Mouse (Mus musculus) gastrocnemius, adult 2 months (tissue): Measurements from ENCODE around the gene Gas6. TPM values are rescaled to one million over a fixed set of nuclear protein-coding genes. Genes with fewer than 3 reads are reported as not detected.

Source experiments
- DNase-seq: peaks from one replicate; pipeline ENCODE4 v3.0.0; 2022
- H3K27ac ChIP-seq: fragments of 200-600 bp; 2 replicates; pipeline ENCODE4 v1.8.1; 2022; ENCODE audit warnings: mild to moderate bottlenecking
- H3K4me3 ChIP-seq: fragments of 200-600 bp; 2 replicates; pipeline ENCODE4 v1.8.1; 2022; ENCODE audit warnings: mild to moderate bottlenecking, moderate library complexity
- CTCF ChIP-seq: fragments of 200-600 bp; IDR thresholded peaks from 2 replicates; pipeline ENCODE4 v1.8.1; 2022; ENCODE audit warnings: antibody characterized with exemption, mild to moderate bottlenecking, moderate library complexity
- intact Hi-C: fragments of 180-260 bp; cut with DNase I; formaldehyde crosslinking; loops from one replicate; pipeline ENCODE4 v1.15.1; 2025
- total RNA-seq, 2 experiments: library from RNA; stranded (reverse); gene quantifications; 2 replicates each; pipeline ENCODE4 v1.2.3; 2021

The Gas6 gene
- total RNA-seq, 2 experiments from 2014 or later = 63.4 to 87.3 TPM

DNA sequence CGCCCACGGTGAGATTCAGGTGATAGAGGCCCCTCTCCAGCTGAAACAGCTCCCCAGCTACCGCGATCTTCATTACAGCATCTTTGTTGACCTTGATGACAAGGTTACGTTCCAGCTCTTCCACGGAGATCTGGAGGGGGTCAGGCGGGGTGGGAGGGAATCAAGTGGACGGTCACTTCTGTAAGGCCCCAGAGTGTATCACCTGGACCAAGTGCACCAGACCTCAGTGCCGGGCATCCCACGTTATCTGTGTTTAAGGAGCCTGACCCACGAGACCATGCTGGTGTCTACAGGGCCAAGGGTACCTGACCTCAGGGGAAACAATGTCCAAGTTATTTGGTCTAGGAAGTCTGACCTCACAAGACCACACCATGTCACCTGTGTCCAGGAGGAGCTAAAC lies 22.8 kb downstream of the Gas6 start:
- intact Hi-C loops = no loop called here
- no peak overlapping the region for H3K4me3 ChIP-seq
- DNase-seq = no peak
- peak overlapping the region; percentile 89; the same call in 1 of the 2 replicates for H3K27ac ChIP-seq
- no peak for TF ChIP-seq CTCF

DNA sequence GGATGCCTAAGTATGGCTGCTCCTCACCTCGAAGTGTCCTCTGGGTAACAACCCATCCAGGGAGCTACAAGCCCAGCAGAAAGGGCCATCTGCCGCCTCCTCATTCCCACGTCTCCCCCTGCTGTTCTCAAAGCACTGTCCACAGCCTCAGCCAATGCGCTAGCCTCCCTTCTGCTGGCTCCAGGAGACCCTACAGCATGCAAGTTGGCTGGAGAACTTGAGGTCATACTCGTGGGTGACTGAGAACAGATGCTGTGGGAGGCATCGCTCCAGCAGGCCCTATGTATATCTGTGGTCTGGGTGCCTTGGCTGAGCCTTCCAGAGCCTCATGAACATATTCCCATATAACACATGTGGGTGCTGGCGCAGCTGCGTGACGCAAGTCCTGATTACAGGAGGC lies 25.6 kb downstream of the Gas6 start:
- no peak for TF ChIP-seq CTCF
- no peak overlapping the region for H3K27ac ChIP-seq
- no peak for DNase-seq
- H3K4me3 ChIP-seq = no peak overlapping the region
- intact Hi-C loops = no loop called here

DNA sequence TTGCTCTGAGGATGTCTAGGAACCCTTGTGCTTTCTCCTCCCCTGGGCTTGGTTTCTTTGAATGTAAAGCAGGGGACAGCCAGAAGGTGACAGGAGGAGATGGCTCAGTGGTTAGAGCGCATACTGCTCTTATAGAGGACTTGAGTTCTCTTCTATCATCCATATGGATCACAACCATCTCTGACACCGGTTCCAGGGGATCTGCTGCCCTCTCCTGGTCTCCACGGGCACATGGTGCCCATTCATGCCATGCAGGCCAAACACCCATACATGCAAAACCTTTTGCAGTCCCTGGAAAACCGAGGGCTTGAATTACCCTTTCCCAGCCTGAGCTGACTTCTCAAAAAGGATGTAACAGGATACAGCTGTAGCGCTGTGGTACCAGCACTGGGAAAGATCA lies 27.3 kb downstream of the Gas6 start:
- intact Hi-C loops = no loop called here
- H3K4me3 ChIP-seq = no peak overlapping the region
- H3K27ac ChIP-seq = no peak overlapping the region
- no peak for DNase-seq
- peak; percentile 60 for TF ChIP-seq CTCF

DNA sequence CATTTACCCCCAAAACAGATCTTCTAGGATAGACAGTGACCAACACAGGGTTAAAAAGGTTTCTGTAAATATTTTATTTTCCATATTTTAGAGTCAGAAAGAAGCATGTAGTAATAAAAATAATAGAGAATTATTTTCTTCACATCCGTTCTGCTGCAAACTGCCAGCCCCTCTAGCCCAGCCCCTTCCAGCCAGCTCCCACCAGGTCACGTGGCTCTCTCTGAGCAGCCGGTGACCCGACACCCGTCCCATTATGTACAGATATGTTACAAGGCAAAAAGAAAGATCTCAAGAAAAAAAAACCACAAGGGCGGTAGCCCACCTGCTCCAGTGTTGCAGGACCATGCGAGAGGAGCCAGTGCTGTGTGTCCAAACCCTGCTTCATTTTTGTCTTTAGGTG lies 29.0 kb downstream of the Gas6 start:
- H3K4me3 ChIP-seq = no peak overlapping the region
- H3K27ac ChIP-seq = no peak overlapping the region
- intact Hi-C loops = no loop called here
- no peak for DNase-seq
- TF ChIP-seq CTCF = no peak

DNA sequence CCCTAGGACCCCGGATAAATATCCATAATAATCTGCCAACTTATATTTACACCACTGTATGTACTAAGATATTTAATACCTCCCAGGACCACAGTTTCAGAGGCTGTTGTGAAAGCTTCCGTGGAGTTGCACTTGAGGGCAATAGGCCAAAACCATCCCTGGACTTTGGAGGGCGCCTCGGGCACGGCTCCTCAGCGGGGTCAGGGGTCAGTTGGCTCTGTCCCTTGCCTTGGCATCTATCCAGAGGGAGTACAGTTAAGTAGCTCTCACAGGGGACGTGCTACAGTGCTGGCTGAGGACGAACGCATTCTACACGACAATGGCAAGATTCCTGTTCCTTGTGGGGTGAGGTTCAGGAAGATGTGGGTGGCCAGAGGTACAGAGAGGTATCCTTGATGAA lies 31.9 kb downstream of the Gas6 start:
- intact Hi-C loops = loop anchor here (1.0 kb wide), 1 partner anchor 50 kb away; no protein-coding TSS in a partner anchor
- peak; percentile 63 for DNase-seq
- H3K27ac ChIP-seq = peak overlapping the region; percentile 46
- no peak overlapping the region for H3K4me3 ChIP-seq
- no peak for TF ChIP-seq CTCF

DNA sequence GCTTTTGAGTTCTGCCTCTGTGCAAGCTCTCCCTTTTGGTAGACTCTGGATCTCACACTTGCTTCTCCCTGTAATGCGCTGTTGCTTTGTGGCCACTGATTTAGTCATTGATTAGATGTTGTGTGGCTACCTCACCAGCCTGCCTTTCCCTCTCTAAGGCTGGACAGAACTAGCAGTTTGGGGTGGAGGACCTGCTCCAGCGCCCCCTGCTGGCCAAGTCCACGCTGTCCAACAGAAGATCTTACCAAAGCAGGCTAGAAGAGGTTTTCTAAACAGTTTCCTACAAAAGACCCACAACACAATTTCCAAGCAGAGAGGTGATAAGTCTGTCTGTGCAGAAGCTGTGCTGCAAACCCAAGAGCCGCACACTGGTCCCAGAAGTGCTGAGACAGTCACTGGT lies 32.4 kb downstream of the Gas6 start:
- H3K27ac ChIP-seq = peak overlapping the region; percentile 46
- no peak overlapping the region for H3K4me3 ChIP-seq
- TF ChIP-seq CTCF = peak; percentile 96
- intact Hi-C loops = loop anchor here (1.0 kb wide), 1 partner anchor 50 kb away; no protein-coding TSS in a partner anchor
- DNase-seq = peak; percentile 86

DNA sequence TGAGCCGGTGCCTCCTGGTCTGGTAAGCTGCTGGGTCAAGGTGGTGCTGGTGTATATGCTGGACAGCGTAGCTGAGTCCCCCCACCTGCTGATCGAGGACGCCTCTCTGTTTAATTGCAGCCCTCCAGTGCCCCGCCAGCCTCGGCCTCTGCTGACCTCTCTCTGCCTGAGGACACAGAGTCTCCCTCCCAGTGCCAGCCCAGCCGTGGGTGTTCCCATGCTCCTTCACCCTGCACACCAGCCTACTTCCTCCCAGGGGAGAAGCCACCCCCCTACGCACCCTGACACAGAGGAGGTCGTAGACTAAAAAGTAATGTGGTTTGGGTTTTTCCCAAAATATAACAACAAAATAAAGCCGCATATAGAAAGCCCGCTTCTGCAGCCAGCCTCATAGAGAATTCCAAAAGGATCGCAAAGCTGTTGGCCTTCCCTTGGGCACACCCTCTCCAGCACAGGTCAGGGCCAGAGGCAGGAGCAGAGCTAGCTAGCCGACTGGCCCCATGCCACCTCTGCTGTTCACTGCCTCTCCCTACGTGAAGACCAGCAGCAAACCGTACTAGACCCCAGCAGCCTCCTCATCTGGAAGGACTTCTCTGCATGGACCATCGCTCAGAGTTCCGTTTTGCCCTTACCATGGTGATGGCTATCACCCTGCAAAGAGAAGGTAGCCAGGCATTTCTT lies 33.1 kb downstream of the Gas6 start:
- intact Hi-C loops = no loop called here
- DNase-seq = no peak
- TF ChIP-seq CTCF = no peak
- H3K27ac ChIP-seq = peak overlapping the region; percentile 46; the same call in 1 of the 2 replicates
- no peak overlapping the region for H3K4me3 ChIP-seq

DNA sequence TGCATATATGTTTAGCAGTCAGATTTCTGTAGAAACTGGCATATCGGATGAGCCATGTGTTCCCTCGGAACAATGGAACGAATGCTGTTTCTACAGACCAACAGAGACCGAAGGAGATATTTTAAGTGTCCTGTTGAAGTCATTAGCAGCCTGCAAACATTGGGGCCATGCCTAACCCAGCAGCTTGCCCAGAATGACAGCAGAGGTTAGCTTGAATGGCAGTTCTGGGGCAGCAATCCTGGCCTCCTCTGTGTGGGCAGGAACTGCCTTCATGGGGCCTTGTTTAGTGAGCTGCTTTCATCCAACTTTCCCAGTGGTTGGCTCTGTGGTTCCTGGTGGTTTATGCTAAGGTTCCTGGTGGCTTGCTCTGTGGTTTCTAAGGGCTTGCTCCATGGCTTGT lies 34.9 kb downstream of the Gas6 start:
- peak overlapping the region; percentile 20 for H3K27ac ChIP-seq
- no peak for TF ChIP-seq CTCF
- no peak overlapping the region for H3K4me3 ChIP-seq
- peak; percentile 57 for DNase-seq
- intact Hi-C loops = no loop called here

DNA sequence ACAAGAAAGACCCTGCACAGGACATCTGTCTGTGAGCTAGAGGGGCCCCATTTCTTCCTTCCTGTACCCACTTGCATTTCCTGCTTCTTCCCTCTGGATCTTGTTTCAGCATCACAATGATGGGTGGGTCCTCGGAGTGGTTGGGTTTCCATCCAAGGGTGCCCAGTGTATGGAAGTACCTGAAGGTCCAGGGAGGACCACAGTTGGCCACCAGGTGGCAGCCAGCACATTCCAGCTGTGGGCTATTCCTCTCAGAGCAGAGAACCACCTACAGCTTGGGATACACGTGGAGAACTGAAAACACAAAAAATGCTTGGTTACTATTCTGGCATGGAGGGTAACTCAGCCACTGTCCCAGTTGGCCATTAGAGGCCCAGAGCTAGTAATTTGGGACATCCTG lies 39.0 kb downstream of the Gas6 start:
- H3K4me3 ChIP-seq = no peak overlapping the region
- H3K27ac ChIP-seq = peak overlapping the region; percentile 38; the same call in 1 of the 2 replicates
- DNase-seq = peak; percentile 80
- peak; percentile 93 for TF ChIP-seq CTCF
- intact Hi-C loops = loop anchor here (1.0 to 2.0 kb wide), 2 partner anchors 93 to 298 kb away; no protein-coding TSS in a partner anchor

DNA sequence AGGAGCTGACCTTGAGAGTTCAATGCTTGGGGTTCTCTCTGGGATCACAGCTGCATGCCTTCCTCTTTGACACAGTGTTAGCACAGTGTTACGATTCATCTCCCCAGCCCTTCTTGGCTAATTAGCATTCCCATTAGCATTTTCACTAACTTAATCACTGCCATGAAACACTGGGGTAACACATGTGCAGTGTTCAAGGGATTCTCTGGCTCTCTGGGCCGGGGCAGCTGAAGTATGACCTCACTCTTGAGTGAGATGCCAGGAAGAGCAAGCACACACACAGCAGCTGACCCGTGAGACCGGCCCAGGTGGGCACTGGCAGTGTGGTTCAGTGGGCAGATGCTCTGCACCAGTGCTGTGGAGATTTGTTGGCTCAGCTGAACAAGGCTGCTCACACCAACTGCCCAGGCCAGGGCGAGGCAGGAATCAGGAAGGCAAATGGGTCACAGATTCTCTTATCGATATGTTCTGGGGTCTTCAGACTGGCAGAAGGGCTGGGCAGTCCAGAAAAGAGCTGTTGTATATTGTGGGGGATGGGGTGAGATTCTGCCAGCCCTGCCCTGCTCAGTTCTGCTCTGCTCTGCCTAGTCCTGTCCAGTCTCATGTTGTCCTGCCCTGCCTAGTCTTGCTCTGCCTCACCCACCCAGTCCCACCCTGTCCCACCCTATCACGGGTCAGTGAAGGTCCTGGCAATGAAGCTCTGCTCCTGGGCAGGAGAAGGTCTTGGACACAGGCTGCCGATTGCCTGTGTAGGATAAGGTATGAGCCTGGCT lies 39.8 kb downstream of the Gas6 start:
- H3K4me3 ChIP-seq = no peak overlapping the region
- H3K27ac ChIP-seq = no peak overlapping the region
- no peak for DNase-seq
- intact Hi-C loops = loop anchor here (1.0 to 2.0 kb wide), 2 partner anchors 94 to 298 kb away; no protein-coding TSS in a partner anchor
- no peak for TF ChIP-seq CTCF

DNA sequence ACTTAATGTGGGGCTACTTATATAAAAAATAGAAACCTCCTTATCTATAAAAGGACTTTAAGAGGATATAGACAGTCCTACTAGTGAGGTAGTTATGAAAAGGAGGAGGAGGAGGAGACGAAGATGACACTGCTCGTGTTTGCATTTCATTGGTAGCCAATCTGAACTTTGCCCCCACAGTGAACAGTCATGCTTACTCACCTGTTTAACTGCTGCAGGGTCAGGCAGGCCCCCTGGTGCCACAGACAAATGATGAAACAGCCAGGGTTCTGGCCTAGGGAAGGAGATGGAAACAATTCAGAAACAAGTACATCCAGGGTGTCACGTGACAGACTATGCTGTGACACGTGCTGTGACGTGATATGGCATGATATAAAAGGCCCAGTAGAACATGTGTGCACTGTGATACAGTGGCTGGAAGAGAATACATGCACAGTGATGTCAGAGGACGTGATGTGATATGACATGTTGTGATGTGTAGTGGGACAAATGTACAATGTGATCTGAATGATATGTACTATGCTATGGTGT lies 42.5 kb downstream of the Gas6 start:
- TF ChIP-seq CTCF = no peak

DNA sequence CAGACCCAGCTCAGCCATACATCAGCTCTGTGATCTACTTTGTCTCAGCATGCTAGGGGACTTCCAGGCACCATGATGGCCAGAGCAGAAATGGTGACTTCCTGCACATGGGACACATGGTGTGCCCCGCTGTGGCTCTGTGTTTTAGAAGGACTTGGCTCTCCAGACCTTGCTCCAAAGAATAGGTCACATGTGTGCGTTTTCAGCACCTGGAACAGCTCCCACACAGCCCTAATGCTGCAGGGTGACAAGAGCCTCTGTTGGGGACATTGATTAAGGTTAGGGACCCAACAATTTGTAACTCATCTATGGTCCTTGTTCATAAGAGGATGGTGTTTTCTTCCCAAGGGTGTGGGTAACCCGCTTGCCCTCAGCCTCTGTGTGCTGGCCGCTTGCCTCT lies 46.1 kb downstream of the Gas6 start:
- intact Hi-C loops = no loop called here
- TF ChIP-seq CTCF = no peak

More for the DNA sequence above, 42.5 kb downstream of the Gas6 start:
- intact Hi-C loops = no loop called here
- Histone ChIP-seq H3K4me3 (no peak overlapping the region), H3K27ac (no peak overlapping the region)
- no peak for DNase-seq

DNA sequence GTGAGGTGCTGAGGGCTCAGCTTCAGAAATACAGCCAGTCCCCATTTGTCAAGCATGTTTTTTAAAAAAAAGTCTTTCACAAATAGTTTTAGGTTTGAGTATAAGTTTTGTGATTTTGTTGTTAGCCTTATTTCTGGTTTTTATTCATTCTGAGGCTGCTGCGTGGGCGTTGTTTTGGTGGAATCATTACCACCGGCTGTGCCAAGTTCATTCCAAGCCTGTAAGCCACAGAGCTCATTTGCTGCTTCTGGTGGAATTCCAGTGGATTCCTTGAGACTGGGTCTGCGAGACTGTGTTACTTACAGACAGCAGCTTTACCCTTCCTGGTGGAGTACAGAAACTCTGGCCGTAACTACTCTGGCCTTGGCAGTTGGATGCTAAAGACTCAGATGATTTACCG lies 47.8 kb downstream of the Gas6 start:
- intact Hi-C loops = no loop called here
- no peak for TF ChIP-seq CTCF
- DNase-seq = no peak
- no peak overlapping the region for H3K4me3 ChIP-seq
- 0 out of 2 replicates have a peak overlapping the region, but pooled peaks have one; percentile 28 for H3K27ac ChIP-seq

More for the DNA sequence above, 46.1 kb downstream of the Gas6 start:
- DNase-seq = no peak
- Histone ChIP-seq H3K4me3 (no peak overlapping the region), H3K27ac (no peak overlapping the region)
